ENCODE assay signal across 8 mouse cellular contexts in the genomic region with DNA sequence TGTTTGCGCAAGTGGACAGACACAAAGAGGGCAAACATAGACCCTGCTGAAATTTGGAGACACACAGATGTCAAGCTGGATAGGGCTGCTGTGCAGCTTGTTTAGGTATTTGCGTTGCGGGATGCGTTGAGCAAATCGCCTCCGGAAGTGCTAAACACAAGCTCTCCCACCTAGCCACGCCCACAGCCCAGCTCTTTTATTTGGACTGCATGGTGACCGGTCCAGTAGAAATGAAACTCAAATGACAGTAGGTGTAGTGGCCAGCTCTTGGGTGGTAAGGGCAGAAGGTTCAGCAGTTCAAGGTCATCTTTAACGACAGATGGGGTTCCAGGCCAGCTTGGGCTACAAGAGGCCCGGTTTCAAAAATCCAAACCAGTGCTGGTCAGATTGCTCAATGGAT. TPM values are rescaled to one million over a fixed set of nuclear protein-coding genes. Genes with fewer than 3 reads are reported as not detected.
DNase-seq lines count a peak whose midpoint lies in the region; ATAC-seq and TF ChIP-seq lines count a peak whose summit lies in the region.

No protein-coding gene starts in this region.

- no peaks in the 10 kb centered on the region for H3K9me3 ChIP-seq in lung, embryonic 14.5 days (ENCODE audit: low read depth, low read length)
- H3K9me3 ChIP-seq in embryonic facial prominence, embryonic 10.5 days: 0 out of 2 replicates have a peak, but pooled peaks cover 3% of the 10 kb centered on the region
- H3K9me3 ChIP-seq in limb, embryonic 10.5 days (replicated peaks): no peaks in the 10 kb centered on the region

- no peaks in the 10 kb centered on the region for H3K27me3 ChIP-seq in lung, embryonic 14.5 days (ENCODE audit: insufficient read depth, low read length)
- H3K27me3 ChIP-seq in embryonic facial prominence, embryonic 10.5 days (replicated peaks; ENCODE audit: low read depth, poor library complexity, severe bottlenecking): peaks cover 3% of the 10 kb centered on the region; the same call in 1 of the 2 replicates
- peaks cover 24% of the 10 kb centered on the region for H3K27me3 ChIP-seq in limb, embryonic 10.5 days (ENCODE audit: low read depth, poor library complexity, severe bottlenecking)
- no peaks in the 10 kb centered on the region for H3K27me3 ChIP-seq in myocyte (ENCODE audit: control insufficient read depth, insufficient read depth, insufficient read length)

- H3K27ac ChIP-seq in lung, embryonic 14.5 days (ENCODE audit: low read depth): peak overlapping the region; percentile 98
- H3K27ac ChIP-seq in embryonic facial prominence, embryonic 10.5 days (replicated peaks): peak overlapping the region; percentile 99
- H3K27ac ChIP-seq in limb, embryonic 10.5 days: peak overlapping the region; percentile 99

- peaks cover 9% of the 10 kb centered on the region for H3K4me1 ChIP-seq in lung, embryonic 14.5 days (ENCODE audit: insufficient read depth)
- H3K4me1 ChIP-seq in embryonic facial prominence, embryonic 10.5 days: peaks cover 64% of the 10 kb centered on the region
- H3K4me1 ChIP-seq in limb, embryonic 10.5 days: peaks cover 70% of the 10 kb centered on the region

- H3K9ac ChIP-seq in lung, embryonic 14.5 days: peak overlapping the region; percentile 96; the same call in 1 of the 2 replicates

- 25% methylated on average over 10 of the region's 10 CpGs for WGBS in lung, embryonic 14.5 days
- WGBS in embryonic facial prominence, embryonic 10.5 days: 17% methylated on average over 10 of the region's 10 CpGs
- WGBS in limb, embryonic 10.5 days: 21% methylated on average over 10 of the region's 10 CpGs

- TF ChIP-seq CTCF in lung, embryonic 14.5 days (IDR thresholded peaks at IDR 0.05; ENCODE audit: low read depth): no peak

- H3K79me2 ChIP-seq in myocyte (ENCODE audit: control insufficient read depth, insufficient read depth): peaks cover 25% of the 10 kb centered on the region

- DNase-seq in lung, embryonic 14.5 days: peak; percentile 46
- DNase-seq in lung, postnatal 4 days: no peak
- no peak for DNase-seq in embryonic facial prominence, embryonic 10.5 days (ENCODE audit: low spot score)
- no peak for DNase-seq in limb, embryonic 10.5 days (ENCODE audit: low spot score)
- DNase-seq in left cerebral cortex, postnatal 4 days: no peak
- DNase-seq in adrenal gland, postnatal 36 days: no peak
- DNase-seq in right cerebral cortex, adult 18-20 months: no peak

- peak overlapping the region; percentile 97 for H3K4me3 ChIP-seq in lung, embryonic 14.5 days (ENCODE audit: low read depth, low read length)
- H3K4me3 ChIP-seq in embryonic facial prominence, embryonic 10.5 days: peak overlapping the region; percentile 89
- H3K4me3 ChIP-seq in limb, embryonic 10.5 days: peak overlapping the region; percentile 95
- H3K4me3 ChIP-seq in myocyte: peak overlapping the region; percentile 66

- intact Hi-C loops in left cerebral cortex, postnatal 4 days (cut with DNase I): loop anchor here (2.0 kb wide), 1 partner anchor 119 kb away; no protein-coding TSS in a partner anchor

- TF ChIP-seq POLR2A in myocyte (IDR thresholded peaks at IDR 0.05; ENCODE audit: insufficient read length, low read depth): no peak

- peak overlapping the region; percentile 93 for H3K4me2 ChIP-seq in lung, embryonic 14.5 days
- H3K4me2 ChIP-seq in myocyte (ENCODE audit: low read depth): peak overlapping the region; percentile 82

- peaks cover 11% of the 10 kb centered on the region; the same call in 1 of the 2 replicates for H3K36me3 ChIP-seq in lung, embryonic 14.5 days (ENCODE audit: insufficient read depth)
- H3K36me3 ChIP-seq in embryonic facial prominence, embryonic 10.5 days (replicated peaks): peaks cover 14% of the 10 kb centered on the region
- 0 out of 2 replicates have a peak, but pooled peaks cover 6% of the 10 kb centered on the region for H3K36me3 ChIP-seq in limb, embryonic 10.5 days
- H3K36me3 ChIP-seq in myocyte (ENCODE audit: control insufficient read depth, insufficient read depth): no peaks in the 10 kb centered on the region

- H3ac ChIP-seq in myocyte (ENCODE audit: control insufficient read depth, insufficient read length): no peak overlapping the region

- no peak for ATAC-seq in lung, embryonic 14.5 days (ENCODE audit: insufficient read depth)

TF ChIP-seq in myocyte, 11 proteins besides CTCF, POLR2A, EP300 and RAD21:
- TF ChIP-seq MYOG (IDR thresholded peaks at IDR 0.05; ENCODE audit: control insufficient read depth in 1 of 3, insufficient read depth in 1 of 3, insufficient read length in 2 of 3, low read depth in 2 of 3) (no peak), REST (IDR thresholded peaks at IDR 0.05; ENCODE audit: insufficient read depth, insufficient read length) (no peak), TCF12 (IDR thresholded peaks at IDR 0.05; ENCODE audit: insufficient read depth, poor library complexity, severe bottlenecking) (no peak), POLR2AphosphoS2 (IDR thresholded peaks at IDR 0.05; ENCODE audit: insufficient read length, low read depth) (no peak), CEBPB (IDR thresholded peaks at IDR 0.05; ENCODE audit: insufficient read depth, poor library complexity, severe bottlenecking) (no peak), SRF (IDR thresholded peaks at IDR 0.05; ENCODE audit: control insufficient read depth, insufficient read length, low read depth) (no peak), E2F4 (IDR thresholded peaks at IDR 0.05; ENCODE audit: insufficient read depth) (no peak), USF1 (IDR thresholded peaks at IDR 0.05; ENCODE audit: low read depth) (no peak), MYOD1 (IDR thresholded peaks at IDR 0.05; ENCODE audit: control insufficient read depth in 1 of 3, insufficient read length in 2 of 3, low read depth in 2 of 3) (no peak), MAX (IDR thresholded peaks at IDR 0.05; ENCODE audit: low read depth) (no peak), TCF3 (IDR thresholded peaks at IDR 0.05; ENCODE audit: insufficient read length, low read depth) (no peak)

RNA-seq across cellular contexts. Expression of a gene that starts 1.5 kb away (rescaled TPM):
- 37.2 and 42.2 TPM in 2 replicates for polyA plus RNA-seq in lung, embryonic 14.5 days (2014; fragmentation: Nextera tagmentation; extraction: Ambion mirVana)
- polyA plus RNA-seq in embryonic facial prominence, embryonic 10.5 days (2016; fragmentation: Nextera tagmentation; extraction: Ambion mirVana): 26.9 and 28.1 TPM in 2 replicates
- 23.2 and 27.2 TPM in 2 replicates for polyA plus RNA-seq in limb, embryonic 10.5 days (2016; fragmentation: Nextera tagmentation; extraction: Ambion mirVana)
- polyA plus RNA-seq in myocyte (2012; fragmentation: generic; extraction: Trizol): 24.7 TPM
- total RNA-seq in left cerebral cortex, postnatal 4 days (2021): 10 to 100 TPM; 78.3 to 89.0 TPM
- 10 to 100 TPM; 23.0 to 23.6 TPM for total RNA-seq in adrenal gland, postnatal 36 days (2021)
